Mouse (Mus musculus): ENCODE results near the gene Nmrk2. TPM values are rescaled to one million over a fixed set of nuclear protein-coding genes. Genes with fewer than 3 reads are reported as not detected.
"Not testable (repeated sequence)": the region's sequence is repeated elsewhere in the genome, so short reads cannot be mapped to it uniquely, and the experiment has no call there.

Nmrk2 gene
- not detected in 2 replicates for total RNA-seq (2015)
- total RNA-seq (2017): not detected in 2 replicates

GRCm38 (mm10) chr10:81201807-81202758 is at the start of gene Nmrk2:
TSS of gene Nmrk2 (minus strand) at chr10:81202051.
- ATAC-seq (ENCODE audit: poor library complexity, severe bottlenecking): no peak

GRCm38 (mm10) chr10:81249442-81249841 is 47.6 kb upstream of the Nmrk2 start:
- no peak for ATAC-seq (ENCODE audit: poor library complexity, severe bottlenecking)

- ATAC-seq (ENCODE audit: poor library complexity, severe bottlenecking): no peak
Measured at GRCm38 (mm10) chr10:81247804-81248203, 46.0 kb upstream of the Nmrk2 start.

GRCm38 (mm10) chr10:81245166-81245565 is 43.3 kb upstream of the Nmrk2 start:
- no peak for ATAC-seq (ENCODE audit: poor library complexity, severe bottlenecking)

- peak; percentile 98 for ATAC-seq (ENCODE audit: poor library complexity, severe bottlenecking)
Measured at GRCm38 (mm10) chr10:81244595-81244994, 42.7 kb upstream of the Nmrk2 start.

GRCm38 (mm10) chr10:81244146-81244545 is 42.3 kb upstream of the Nmrk2 start:
- no peak for ATAC-seq (ENCODE audit: poor library complexity, severe bottlenecking)

- ATAC-seq (ENCODE audit: poor library complexity, severe bottlenecking): no peak
Measured at GRCm38 (mm10) chr10:81242021-81242420, 40.2 kb upstream of the Nmrk2 start.

GRCm38 (mm10) chr10:81240876-81241275 is 39.0 kb upstream of the Nmrk2 start:
- no peak; the same call in 1 of the 2 replicates for ATAC-seq (ENCODE audit: poor library complexity, severe bottlenecking)

- ATAC-seq (ENCODE audit: poor library complexity, severe bottlenecking): no peak
Measured at GRCm38 (mm10) chr10:81238618-81239017, 36.8 kb upstream of the Nmrk2 start.

- ATAC-seq (ENCODE audit: poor library complexity, severe bottlenecking): no peak
Measured at GRCm38 (mm10) chr10:81236471-81237268, 34.8 kb upstream of the Nmrk2 start.

GRCm38 (mm10) chr10:81234206-81234605 is 32.4 kb upstream of the Nmrk2 start:
- ATAC-seq (ENCODE audit: poor library complexity, severe bottlenecking): no peak

- ATAC-seq (ENCODE audit: poor library complexity, severe bottlenecking): no peak
Measured at GRCm38 (mm10) chr10:81233226-81233585, 31.4 kb upstream of the Nmrk2 start.

- peak; percentile 93 for ATAC-seq (ENCODE audit: poor library complexity, severe bottlenecking)
Measured at GRCm38 (mm10) chr10:81232580-81233225, 30.9 kb upstream of the Nmrk2 start, which contains the start of gene Zfr2. TSS of gene Zfr2 (plus strand) at chr10:81233155.

GRCm38 (mm10) chr10:81231436-81231835 is 29.6 kb upstream of the Nmrk2 start:
- no peak for ATAC-seq (ENCODE audit: poor library complexity, severe bottlenecking)

GRCm38 (mm10) chr10:81230438-81231332 is 28.8 kb upstream of the Nmrk2 start, which contains the start of gene Atcay:
TSS of gene Atcay (minus strand) at chr10:81230833.
- no peak for ATAC-seq (ENCODE audit: poor library complexity, severe bottlenecking)

- ATAC-seq (ENCODE audit: poor library complexity, severe bottlenecking): no peak
Measured at GRCm38 (mm10) chr10:81229735-81230437, 28.0 kb upstream of the Nmrk2 start.

- not testable (repeated sequence) for ATAC-seq (ENCODE audit: poor library complexity, severe bottlenecking)
Measured at GRCm38 (mm10) chr10:81223731-81224130, 21.9 kb upstream of the Nmrk2 start.

- ATAC-seq (ENCODE audit: poor library complexity, severe bottlenecking): peak; percentile 85
Measured at GRCm38 (mm10) chr10:81221402-81222015, 19.7 kb upstream of the Nmrk2 start.

GRCm38 (mm10) chr10:81217964-81218363 is 16.1 kb upstream of the Nmrk2 start:
- ATAC-seq (ENCODE audit: poor library complexity, severe bottlenecking): peak; percentile 86

Data from megakaryocyte, adult 5-6 weeks (primary cell).